ENCODE assay signal across 8 mouse cellular contexts in the genomic region with DNA sequence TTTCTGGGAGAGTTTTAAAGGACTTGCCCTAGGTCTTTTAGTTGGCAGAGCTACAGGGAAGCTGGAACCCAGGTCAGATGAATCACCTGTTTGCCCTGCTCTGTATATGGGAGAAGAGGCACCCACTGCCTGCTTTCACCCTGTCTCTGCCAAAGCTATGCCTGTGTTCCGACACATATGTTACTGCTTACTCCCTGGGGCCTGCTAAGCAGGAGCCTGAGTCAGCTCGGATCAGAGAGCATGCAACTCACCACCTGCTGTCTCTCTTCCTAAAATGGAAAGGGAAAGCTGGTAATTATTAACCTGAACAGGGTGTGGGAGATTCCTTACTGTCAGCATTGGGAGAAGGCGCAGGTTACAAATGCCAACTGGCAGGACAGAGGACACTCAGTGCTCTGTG. TPM values are rescaled to one million over a fixed set of nuclear protein-coding genes. Genes with fewer than 3 reads are reported as not detected.
DNase-seq lines count a peak whose midpoint lies in the region; ATAC-seq and TF ChIP-seq lines count a peak whose summit lies in the region.

No protein-coding gene starts in this region.

- H3K27ac ChIP-seq in MEL (ENCODE audit: control insufficient read depth, low read depth, low read length), result peak overlapping the region; percentile 70
- H3K27ac ChIP-seq in forebrain, embryonic 10.5 days, result peak overlapping the region; percentile 95
- H3K27ac ChIP-seq in intestine, embryonic 16.5 days (ENCODE audit: low read length), result peak overlapping the region; percentile 71
- H3K27ac ChIP-seq in liver, postnatal 0 days (ENCODE audit: low read depth), result peak overlapping the region; percentile 97

- H3K79me2 ChIP-seq in MEL (ENCODE audit: control insufficient read depth, insufficient read depth, low read length, poor library complexity), result peaks cover 3% of the 10 kb centered on the region; the same call in 1 of the 2 replicates

- H3K4me2 ChIP-seq in intestine, embryonic 16.5 days (ENCODE audit: low read depth, low read length), result peak overlapping the region; percentile 63
- peak overlapping the region; percentile 71 for H3K4me2 ChIP-seq in liver, postnatal 0 days (ENCODE audit: low read depth, low read length)

- WGBS in forebrain, embryonic 10.5 days, result 51% methylated on average over 3 of the region's 3 CpGs
- WGBS in intestine, embryonic 16.5 days, result 36% methylated on average over 3 of the region's 3 CpGs
- WGBS in liver, postnatal 0 days (ENCODE audit: insufficient replicate concordance), result 58% methylated on average over 3 of the region's 3 CpGs

- peak; percentile 55 for ATAC-seq in intestine, embryonic 16.5 days
- peak; percentile 4; the same call in 1 of the 2 replicates for ATAC-seq in liver, postnatal 0 days
- ATAC-seq in megakaryocyte-erythroid progenitor cell, adult 5-6 weeks (replicated peaks; ENCODE audit: low FRiP score, low TSS enrichment, poor library complexity, severe bottlenecking), result no peak

- TF ChIP-seq RAD21 in MEL (IDR thresholded peaks at IDR 0.05; ENCODE audit: low read depth, low read length), result no peak

- H3K27me3 ChIP-seq in MEL (ENCODE audit: control insufficient read depth in 1 of 2, insufficient read depth in 2 of 2, low read length in 2 of 2), result no peaks in the 10 kb centered on the region
- no peaks in the 10 kb centered on the region for H3K27me3 ChIP-seq in forebrain, embryonic 10.5 days (ENCODE audit: poor library complexity, severe bottlenecking)
- no peaks in the 10 kb centered on the region for H3K27me3 ChIP-seq in intestine, embryonic 16.5 days (replicated peaks; ENCODE audit: control insufficient read depth, insufficient read depth, low read length)
- H3K27me3 ChIP-seq in liver, postnatal 0 days (ENCODE audit: insufficient read depth, low read length), result no peaks in the 10 kb centered on the region

- peak overlapping the region; percentile 43 to 53 for H3K4me3 ChIP-seq in MEL (ENCODE audit: control insufficient read depth in 1 of 2, insufficient read depth in 1 of 2, low read depth in 2 of 2, low read length in 2 of 2)
- peak overlapping the region; percentile 58; the same call in 1 of the 2 replicates for H3K4me3 ChIP-seq in forebrain, embryonic 10.5 days
- no peak overlapping the region for H3K4me3 ChIP-seq in intestine, embryonic 16.5 days (ENCODE audit: low read length)
- H3K4me3 ChIP-seq in liver, postnatal 0 days (ENCODE audit: low read depth, low read length), result no peak overlapping the region

- peaks cover 0 to 6% of the 10 kb centered on the region in 2 experiments; a peak in 1 of 4 replicates for H3K36me3 ChIP-seq in MEL (ENCODE audit: control insufficient read depth in 1 of 2, insufficient read depth in 2 of 2, low read length in 2 of 2)
- H3K36me3 ChIP-seq in forebrain, embryonic 10.5 days (replicated peaks), result no peaks in the 10 kb centered on the region
- no peaks in the 10 kb centered on the region for H3K36me3 ChIP-seq in intestine, embryonic 16.5 days (ENCODE audit: control insufficient read depth, insufficient read depth, low read length)
- no peaks in the 10 kb centered on the region for H3K36me3 ChIP-seq in liver, postnatal 0 days (replicated peaks; ENCODE audit: insufficient read depth, low read length)

- peak; percentile 69 to 83 for DNase-seq in adrenal gland, adult (ENCODE audit: inconsistent age in 2 of 2, low spot score in 1 of 2)
- DNase-seq in adrenal gland, postnatal 4 days (ENCODE audit: low spot score in 2 of 2), result no peak
- DNase-seq in MEL (ENCODE audit: low read depth, low spot score), result peak; percentile 56
- DNase-seq in forebrain, embryonic 10.5 days (ENCODE audit: extremely low spot score, low spot score), result no peak
- peak; percentile 26 for DNase-seq in liver, postnatal 0 days
- DNase-seq in thymus, adult 18-20 months, result no peak

- TF ChIP-seq EP300 in MEL (IDR thresholded peaks at IDR 0.05; ENCODE audit: low read depth in 1 of 2, low read length in 2 of 2), result no peak
- TF ChIP-seq EP300 in liver, postnatal 0 days (IDR thresholded peaks at IDR 0.05; ENCODE audit: low read depth), result no peak

- peaks cover 2 to 11% of the 10 kb centered on the region in 2 experiments; a peak in 3 of 4 replicates for H3K4me1 ChIP-seq in MEL (ENCODE audit: control insufficient read depth in 1 of 2, insufficient read depth in 2 of 2, low read length in 2 of 2)
- peaks cover 38% of the 10 kb centered on the region for H3K4me1 ChIP-seq in forebrain, embryonic 10.5 days
- H3K4me1 ChIP-seq in intestine, embryonic 16.5 days (ENCODE audit: control insufficient read depth, insufficient read depth, low read length), result peaks cover 15% of the 10 kb centered on the region
- peaks cover 25% of the 10 kb centered on the region for H3K4me1 ChIP-seq in liver, postnatal 0 days (ENCODE audit: insufficient read depth)

- peak overlapping the region; percentile 99 for H3K9ac ChIP-seq in MEL (ENCODE audit: control insufficient read depth, low read depth, low read length, poor library complexity, severe bottlenecking)
- 0 out of 2 replicates have a peak overlapping the region, but pooled peaks have one; percentile 15 for H3K9ac ChIP-seq in intestine, embryonic 16.5 days (ENCODE audit: low read depth, low read length)
- peak overlapping the region; percentile 67 for H3K9ac ChIP-seq in liver, postnatal 0 days (replicated peaks)

- TF ChIP-seq CTCF in MEL (IDR thresholded peaks at IDR 0.05 in 2 of 3, conservative IDR thresholded peaks at IDR 0.05 in 1 of 3; ENCODE audit: control insufficient read depth in 1 of 3, insufficient read depth in 1 of 3, low read depth in 2 of 3, low read length in 3 of 3, poor library complexity in 1 of 3, severe bottlenecking in 1 of 3), result no peak
- no peak for TF ChIP-seq CTCF in liver, postnatal 0 days (IDR thresholded peaks at IDR 0.05; ENCODE audit: low read depth)

- H3K9me3 ChIP-seq in MEL (replicated peaks; ENCODE audit: insufficient read depth, low read length), result no peaks in the 10 kb centered on the region
- no peaks in the 10 kb centered on the region; the same call in 1 of the 2 replicates for H3K9me3 ChIP-seq in forebrain, embryonic 10.5 days
- no peaks in the 10 kb centered on the region for H3K9me3 ChIP-seq in intestine, embryonic 16.5 days (ENCODE audit: control insufficient read depth, low read length)
- no peaks in the 10 kb centered on the region for H3K9me3 ChIP-seq in liver, postnatal 0 days (ENCODE audit: low read length)

- no peak for TF ChIP-seq POLR2A in MEL (IDR thresholded peaks at IDR 0.05; ENCODE audit: control insufficient read depth in 1 of 2, insufficient read depth in 1 of 2, low read depth in 1 of 2, low read length in 2 of 2, poor library complexity in 1 of 2)

TF ChIP-seq in MEL, 35 proteins besides CTCF, POLR2A, EP300 and RAD21:
- no peak for TF ChIP-seq E2F4 (IDR thresholded peaks at IDR 0.05; ENCODE audit: borderline replicate concordance, low read depth, low read length)
- no peak for TF ChIP-seq MAZ (IDR thresholded peaks at IDR 0.05; ENCODE audit: low read depth, low read length)
- TF ChIP-seq ETS1 (IDR thresholded peaks at IDR 0.05; ENCODE audit: low read depth, low read length), result no peak
- TF ChIP-seq UBTF (IDR thresholded peaks at IDR 0.05; ENCODE audit: borderline replicate concordance, insufficient read depth, low read depth, low read length), result no peak
- TF ChIP-seq SIN3A (IDR thresholded peaks at IDR 0.05; ENCODE audit: low read length), result no peak
- no peak for TF ChIP-seq NRF1 (IDR thresholded peaks at IDR 0.05; ENCODE audit: insufficient read depth, low read depth, low read length, poor library complexity, severe bottlenecking)
- no peak for TF ChIP-seq POLR2AphosphoS2 (IDR thresholded peaks at IDR 0.05; ENCODE audit: low read length)
- no peak for TF ChIP-seq USF2 (IDR thresholded peaks at IDR 0.05; ENCODE audit: borderline replicate concordance in 1 of 2, insufficient read depth in 1 of 2, low read depth in 1 of 2, low read length in 2 of 2)
- TF ChIP-seq ZMIZ1 (IDR thresholded peaks at IDR 0.05; ENCODE audit: low read depth, low read length), result no peak
- no peak for TF ChIP-seq GABPA (IDR thresholded peaks at IDR 0.05; ENCODE audit: low read depth, low read length)
- no peak for TF ChIP-seq ZKSCAN1 (IDR thresholded peaks at IDR 0.05; ENCODE audit: low read depth, low read length)
- TF ChIP-seq ZNF384 (IDR thresholded peaks at IDR 0.05; ENCODE audit: low read depth, low read length), result no peak
- TF ChIP-seq CHD1 (IDR thresholded peaks at IDR 0.05; ENCODE audit: low read depth, low read length), result no peak
- no peak for TF ChIP-seq ZC3H11A (IDR thresholded peaks at IDR 0.05; ENCODE audit: low read depth, low read length)
- no peak for TF ChIP-seq SMC3 (IDR thresholded peaks at IDR 0.05; ENCODE audit: low read depth, low read length)
- no peak for TF ChIP-seq MXI1 (IDR thresholded peaks at IDR 0.05; ENCODE audit: low read depth, low read length)
- no peak for TF ChIP-seq TAL1 (IDR thresholded peaks at IDR 0.05; ENCODE audit: low read length)
- no peak for TF ChIP-seq MAFK (IDR thresholded peaks at IDR 0.05; ENCODE audit: borderline replicate concordance, low read depth, low read length)
TF ChIP-seq in MEL: peak in this region for 0.

RNA-seq across cellular contexts. Expression of a gene that starts 2.2 kb away (rescaled TPM):
- 100 to 1,000 TPM; 203 to 231 TPM for total RNA-seq in adrenal gland, postnatal 4 days (2021)
- 211 and 225 TPM in 2 replicates for total RNA-seq in MEL (2012; rRNA removed)
- polyA plus RNA-seq in MEL (2012; ENCODE audit: insufficient read depth in 1 of 2, insufficient read length in 2 of 2, low read depth in 1 of 2, low replicate concordance in 2 of 2, missing spikeins in 1 of 2), result 100 to 1,000 TPM; 215 to 219 TPM
- 261 and 275 TPM in 2 replicates for polyA plus RNA-seq in forebrain, embryonic 10.5 days (2016; fragmentation: Nextera tagmentation; extraction: Ambion mirVana)
- 110 and 111 TPM in 2 replicates for polyA plus RNA-seq in intestine, embryonic 16.5 days (2015; fragmentation: Nextera tagmentation; extraction: Ambion mirVana)
- 64.1 and 69.0 TPM in 2 replicates for polyA plus RNA-seq in liver, postnatal 0 days (2015; fragmentation: Nextera tagmentation; extraction: Ambion mirVana)
- 267 and 268 TPM in 2 replicates for total RNA-seq in megakaryocyte-erythroid progenitor cell, adult 5-6 weeks (2014; fragmentation: Nextera tagmentation)
- total RNA-seq in megakaryocyte-erythroid progenitor cell, adult 5-6 weeks (2017), result 469 and 547 TPM in 2 replicates

RNA-seq across cellular contexts. Expression of a gene that starts 59.5 kb away (rescaled TPM):
- total RNA-seq in adrenal gland, postnatal 4 days (2021), result 100 to 1,000 TPM; 840 to 862 TPM
- 497 and 556 TPM in 2 replicates for total RNA-seq in MEL (2012; rRNA removed)
- 100 to 1,000 TPM; 368 to 868 TPM for polyA plus RNA-seq in MEL (2012; ENCODE audit: insufficient read depth in 1 of 2, insufficient read length in 2 of 2, low read depth in 1 of 2, low replicate concordance in 2 of 2, missing spikeins in 1 of 2)
- 412 and 413 TPM in 2 replicates for polyA plus RNA-seq in forebrain, embryonic 10.5 days (2016; fragmentation: Nextera tagmentation; extraction: Ambion mirVana)
- 743 and 812 TPM in 2 replicates for polyA plus RNA-seq in intestine, embryonic 16.5 days (2015; fragmentation: Nextera tagmentation; extraction: Ambion mirVana)
- polyA plus RNA-seq in liver, postnatal 0 days (2015; fragmentation: Nextera tagmentation; extraction: Ambion mirVana), result 341 and 344 TPM in 2 replicates
- 582 and 663 TPM in 2 replicates for total RNA-seq in megakaryocyte-erythroid progenitor cell, adult 5-6 weeks (2014; fragmentation: Nextera tagmentation)
- total RNA-seq in megakaryocyte-erythroid progenitor cell, adult 5-6 weeks (2017), result 247 and 338 TPM in 2 replicates

Comparison
In these comparisons a context has a peak if more than half of its experiments do, and no peak if none do; other contexts are left out.
1. DNase-seq: peak in adrenal gland, adult (2 of 2), MEL (single experiment) and liver, postnatal 0 days (single experiment); none in adrenal gland, postnatal 4 days (0 of 2), forebrain, embryonic 10.5 days (single experiment) and thymus, adult 18-20 months (0 of 2).
2. H3K4me3 ChIP-seq: peak in MEL (2 of 2) and forebrain, embryonic 10.5 days (single experiment); none in intestine, embryonic 16.5 days (single experiment) and liver, postnatal 0 days (single experiment).
3. H3K9ac ChIP-seq: peak in every context shown above with its lines; median percentile 99 in MEL; 67 in liver, postnatal 0 days; 15 in intestine, embryonic 16.5 days.
4. Peak in every context shown above with its lines, with median percentiles within 50 percentile points of each other: H3K27ac ChIP-seq.